Mouse (Mus musculus): ENCODE data around the gene Gramd2. TPM values are rescaled to one million over a fixed set of nuclear protein-coding genes. Genes with fewer than 3 reads are reported as not detected.
"Not testable (repeated sequence)": the region's sequence is repeated elsewhere in the genome, so short reads cannot be mapped to it uniquely, and the experiment has no call there.

Gramd2 gene
- polyA plus RNA-seq, 1 experiment from 2014 or later: 0.18 TPM

DNA sequence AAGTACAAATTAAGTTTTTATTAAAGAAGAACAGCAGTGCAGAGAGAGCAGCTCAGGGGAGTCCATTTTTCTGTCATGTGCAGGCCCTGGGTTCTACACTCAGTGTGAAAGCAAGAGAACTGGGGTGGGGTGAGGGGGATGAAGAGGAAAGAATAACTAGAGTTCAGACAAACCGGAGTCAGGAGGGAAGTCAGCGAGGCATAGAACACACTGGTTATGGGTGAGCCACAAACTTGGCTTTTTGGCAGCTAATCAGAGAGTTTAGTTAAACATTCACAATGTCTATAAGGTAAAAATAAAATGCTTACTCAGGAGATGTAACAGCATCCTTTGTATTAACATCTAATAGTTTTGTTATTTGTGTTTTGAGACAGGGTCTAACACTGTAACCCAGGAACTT is 60.6 kb downstream of the Gramd2 start:
- H3K36me3 ChIP-seq: no peaks in the 10 kb centered on the region
- H3K4me1 ChIP-seq: peaks cover 17% of the 10 kb centered on the region
- H3K4me3 ChIP-seq: no peak overlapping the region
- DNase-seq (ENCODE audit: low spot score): no peak
- WGBS: 87% methylated on average over 2 of the region's 2 CpGs
- H3K27me3 ChIP-seq (ENCODE audit: insufficient read depth, poor library complexity, severe bottlenecking): no peaks in the 10 kb centered on the region
- H3K27ac ChIP-seq: no peak overlapping the region
- no peaks in the 10 kb centered on the region for H3K9me3 ChIP-seq

- 95% methylated on average over 3 of the region's 3 CpGs for WGBS
- Histone ChIP-seq H3K4me3 (no peak overlapping the region), H3K36me3 (no peaks in the 10 kb centered on the region), H3K4me1 (peaks cover 2% of the 10 kb centered on the region; the same call in 1 of the 2 replicates), H3K27me3 (ENCODE audit: insufficient read depth, poor library complexity, severe bottlenecking) (no peaks in the 10 kb centered on the region), H3K27ac (no peak overlapping the region), H3K9me3 (no peaks in the 10 kb centered on the region)
- DNase-seq (ENCODE audit: low spot score): no peak
These were observed 64.0 kb downstream of the Gramd2 start for GRCm38 (mm10) chr9:59743903-59744302.

GRCm38 (mm10) chr9:59748387-59748786 is 68.4 kb downstream of the Gramd2 start:
- Histone ChIP-seq H3K27ac (no peak overlapping the region), H3K4me1 (peaks cover 18% of the 10 kb centered on the region; the same call in 1 of the 2 replicates), H3K9me3 (no peaks in the 10 kb centered on the region), H3K4me3 (no peak overlapping the region), H3K36me3 (no peaks in the 10 kb centered on the region), H3K27me3 (ENCODE audit: insufficient read depth, poor library complexity, severe bottlenecking) (no peaks in the 10 kb centered on the region)
- 74% methylated on average over 2 of the region's 2 CpGs for WGBS
- DNase-seq (ENCODE audit: low spot score): no peak

DNA sequence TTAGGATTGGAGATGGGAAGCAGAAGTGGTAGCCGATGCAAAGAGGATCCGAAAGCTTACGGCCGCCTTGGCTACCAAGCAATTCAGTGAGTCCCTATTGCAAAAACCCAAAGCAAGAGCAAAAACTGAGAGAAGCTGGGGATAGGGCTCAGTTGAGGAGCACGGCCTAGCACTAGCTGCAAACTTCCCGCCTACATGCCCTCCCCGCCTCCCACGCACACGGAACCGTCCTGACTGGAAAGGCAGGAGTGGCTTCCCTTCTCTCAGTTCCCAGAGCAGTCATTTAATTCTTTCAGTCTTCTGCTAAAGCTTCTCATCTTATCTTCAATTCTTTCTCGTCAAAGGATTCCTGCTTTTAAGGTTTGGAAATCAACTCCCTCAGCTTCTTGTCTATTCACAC is 69.0 kb downstream of the Gramd2 start:
- Histone ChIP-seq H3K27ac (no peak overlapping the region), H3K4me1 (peaks cover 18% of the 10 kb centered on the region; the same call in 1 of the 2 replicates), H3K4me3 (no peak overlapping the region), H3K9me3 (no peaks in the 10 kb centered on the region), H3K27me3 (ENCODE audit: insufficient read depth, poor library complexity, severe bottlenecking) (no peaks in the 10 kb centered on the region), H3K36me3 (no peaks in the 10 kb centered on the region)
- DNase-seq (ENCODE audit: low spot score): no peak
- WGBS: 79% methylated on average over 11 of the region's 11 CpGs

DNA sequence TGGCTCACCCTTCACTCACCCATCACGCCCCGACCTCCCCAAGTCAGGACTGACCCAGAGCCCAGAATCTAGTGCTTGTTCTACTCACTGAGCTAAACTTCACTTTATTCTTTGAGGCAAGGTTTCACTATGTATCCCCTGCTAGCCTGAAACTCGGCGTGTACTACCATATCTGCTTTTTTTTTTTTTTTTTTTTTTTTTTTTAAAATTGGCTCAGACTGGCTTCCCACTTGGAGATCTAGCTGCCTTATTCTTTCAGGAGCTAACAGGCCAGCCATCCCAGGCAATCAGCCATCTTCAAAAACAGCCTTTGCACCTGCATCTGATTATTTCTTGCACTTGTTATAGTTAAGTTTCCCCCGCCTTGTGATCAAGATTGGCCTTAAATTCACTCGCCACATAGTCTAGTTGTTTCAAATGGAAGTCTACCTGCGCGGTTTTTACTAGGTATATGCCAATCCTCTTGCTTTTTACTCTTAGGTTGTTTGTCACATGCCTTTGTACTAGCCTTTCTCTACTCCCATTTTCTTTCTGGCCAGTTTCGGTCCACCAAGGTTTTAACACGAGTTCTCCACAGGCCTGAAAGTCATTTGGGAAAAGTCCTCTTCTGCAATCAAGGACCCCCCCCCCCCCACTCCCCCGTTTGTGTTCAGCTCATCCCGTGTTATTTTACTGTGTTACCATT is 69.8 kb downstream of the Gramd2 start:
- H3K4me1 ChIP-seq: peaks cover 18% of the 10 kb centered on the region; the same call in 1 of the 2 replicates
- no peak for DNase-seq (ENCODE audit: low spot score)
- peak overlapping the region; percentile 95 for H3K4me3 ChIP-seq
- no peaks in the 10 kb centered on the region for H3K36me3 ChIP-seq
- WGBS: 32% methylated on average over 12 of the region's 12 CpGs
- no peaks in the 10 kb centered on the region for H3K9me3 ChIP-seq
- no peaks in the 10 kb centered on the region for H3K27me3 ChIP-seq (ENCODE audit: insufficient read depth, poor library complexity, severe bottlenecking)
- H3K27ac ChIP-seq: peak overlapping the region; percentile 97

- Histone ChIP-seq H3K4me3 (peak within 1 kb of the TSS; percentile 95), H3K9me3 (no peaks in the 10 kb centered on the region), H3K27ac (peak within 1 kb of the TSS; percentile 97), H3K36me3 (no peaks in the 10 kb centered on the region), H3K4me1 (peaks cover 18% of the 10 kb centered on the region; the same call in 1 of the 2 replicates), H3K27me3 (ENCODE audit: insufficient read depth, poor library complexity, severe bottlenecking) (no peaks in the 10 kb centered on the region)
- under 1% methylated on average over 59 of the region's 59 CpGs for WGBS
- DNase-seq (ENCODE audit: low spot score): peak; percentile 99
These were observed 70.5 kb downstream of the Gramd2 start, which contains the start of the genes Senp8 and Myo9a for GRCm38 (mm10) chr9:59750267-59751065. Gene Senp8, minus strand, starts transcription at chr9:59750710. Gene Myo9a, plus strand, starts transcription at chr9:59750896.

- H3K36me3 ChIP-seq: no peaks in the 10 kb centered on the region
- under 1% methylated on average over 48 of the region's 49 CpGs for WGBS
These were observed 71.2 kb downstream of the Gramd2 start for GRCm38 (mm10) chr9:59751066-59751581.

DNA sequence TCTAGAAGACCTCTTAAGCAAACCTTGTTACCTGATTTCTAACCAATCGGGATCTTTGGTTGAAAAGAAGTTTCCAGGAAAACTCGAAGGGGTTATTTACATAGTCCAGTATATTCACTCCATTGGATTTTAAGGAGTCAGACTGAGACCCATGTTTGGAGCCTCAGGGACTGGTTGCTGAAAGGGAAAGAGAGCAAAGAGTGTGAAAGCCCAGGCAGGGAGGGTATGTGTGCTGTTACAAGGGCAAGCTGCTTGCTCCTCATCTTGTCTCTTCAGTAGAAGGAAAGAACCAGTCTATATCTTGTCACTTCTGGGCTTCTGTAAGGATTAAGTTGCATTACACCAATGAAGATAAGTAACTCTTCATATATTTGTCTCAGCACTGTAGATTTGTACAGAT is 72.0 kb downstream of the Gramd2 start:
- Histone ChIP-seq H3K27ac (peak overlapping the region; percentile 97), H3K9me3 (no peaks in the 10 kb centered on the region), H3K4me1 (peaks cover 18% of the 10 kb centered on the region; the same call in 1 of the 2 replicates), H3K27me3 (ENCODE audit: insufficient read depth, poor library complexity, severe bottlenecking) (no peaks in the 10 kb centered on the region), H3K4me3 (peak overlapping the region; percentile 95), H3K36me3 (no peaks in the 10 kb centered on the region)
- WGBS: 8% methylated on average over 2 of the region's 2 CpGs
- DNase-seq (ENCODE audit: low spot score): no peak

More at GRCm38 (mm10) chr9:59751066-59751581, 71.2 kb downstream of the Gramd2 start:
- Histone ChIP-seq H3K9me3 (no peaks in the 10 kb centered on the region), H3K4me1 (peaks cover 18% of the 10 kb centered on the region; the same call in 1 of the 2 replicates), H3K27me3 (ENCODE audit: insufficient read depth, poor library complexity, severe bottlenecking) (no peaks in the 10 kb centered on the region), H3K4me3 (peak overlapping the region; percentile 95), H3K27ac (peak overlapping the region; percentile 97)
- peak; percentile 92 for DNase-seq (ENCODE audit: low spot score)

DNA sequence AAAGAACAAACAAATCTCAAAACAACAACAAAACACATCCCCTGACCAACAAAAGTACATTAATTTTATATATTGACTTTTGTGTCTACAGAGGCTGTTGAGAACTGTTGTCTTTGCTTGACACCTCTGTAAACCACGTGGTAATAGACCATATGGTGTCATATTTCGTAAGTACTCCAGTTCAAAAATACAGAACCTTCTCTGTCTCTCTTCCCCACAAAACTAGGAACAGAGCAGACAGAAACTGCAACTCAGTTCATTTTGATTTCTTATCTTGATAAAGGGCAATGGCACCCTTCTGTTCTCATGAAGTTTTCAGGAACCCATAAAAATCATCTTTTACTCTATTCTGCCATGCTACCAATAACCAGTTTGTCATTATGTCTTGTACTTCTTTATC is 75.3 kb downstream of the Gramd2 start:
- no peak for DNase-seq (ENCODE audit: low spot score)
- no peaks in the 10 kb centered on the region for H3K9me3 ChIP-seq
- no peak overlapping the region for H3K4me3 ChIP-seq
- no peak overlapping the region for H3K27ac ChIP-seq
- 66% methylated on average over 2 of the region's 2 CpGs for WGBS
- no peaks in the 10 kb centered on the region for H3K27me3 ChIP-seq (ENCODE audit: insufficient read depth, poor library complexity, severe bottlenecking)
- no peaks in the 10 kb centered on the region for H3K36me3 ChIP-seq
- H3K4me1 ChIP-seq: peaks cover 6% of the 10 kb centered on the region; the same call in 1 of the 2 replicates

GRCm38 (mm10) chr9:59757016-59757415 is 77.1 kb downstream of the Gramd2 start:
- H3K4me3 ChIP-seq; H3K9me3 ChIP-seq; H3K4me1 ChIP-seq; DNase-seq (ENCODE audit: low spot score); H3K36me3 ChIP-seq; H3K27ac ChIP-seq; H3K27me3 ChIP-seq (ENCODE audit: insufficient read depth, poor library complexity, severe bottlenecking): not testable (repeated sequence)
- 92% methylated on average over 3 of the region's 3 CpGs for WGBS

DNA sequence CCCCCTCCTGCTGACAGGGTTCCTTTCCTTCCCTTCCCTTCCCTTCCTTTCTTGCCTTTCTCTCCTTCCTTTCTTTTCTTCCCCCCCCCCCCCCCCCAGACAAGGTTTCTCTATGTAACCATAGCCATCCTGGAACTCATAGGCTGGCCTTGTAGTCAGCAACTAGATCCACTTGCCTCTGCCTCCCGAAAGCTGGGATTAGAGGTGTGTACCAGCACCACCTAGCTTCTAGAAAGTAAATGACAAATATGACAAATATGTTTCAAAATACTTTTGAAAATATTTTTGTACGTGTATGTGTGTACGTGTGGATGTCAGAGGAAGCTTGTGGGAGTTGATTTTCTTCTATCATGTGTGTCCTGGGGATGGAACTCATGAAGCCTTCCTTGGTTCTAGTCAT is 80.6 kb downstream of the Gramd2 start:
- Histone ChIP-seq H3K4me1 (no peaks in the 10 kb centered on the region), H3K36me3 (no peaks in the 10 kb centered on the region), H3K4me3 (no peak overlapping the region), H3K9me3 (no peaks in the 10 kb centered on the region), H3K27me3 (ENCODE audit: insufficient read depth, poor library complexity, severe bottlenecking) (no peaks in the 10 kb centered on the region), H3K27ac (no peak overlapping the region)
- DNase-seq (ENCODE audit: low spot score): no peak
- WGBS: 81% methylated on average over 3 of the region's 3 CpGs

GRCm38 (mm10) chr9:59766966-59767461 is 87.1 kb downstream of the Gramd2 start:
- not testable (repeated sequence) for H3K4me1 ChIP-seq; DNase-seq (ENCODE audit: low spot score); H3K27me3 ChIP-seq (ENCODE audit: insufficient read depth, poor library complexity, severe bottlenecking); H3K9me3 ChIP-seq; H3K36me3 ChIP-seq; H3K27ac ChIP-seq; H3K4me3 ChIP-seq
- 89% methylated on average over 12 of the region's 13 CpGs for WGBS
